Comparison of ENCODE assay signal across 26 mouse cellular contexts in the genomic region with DNA sequence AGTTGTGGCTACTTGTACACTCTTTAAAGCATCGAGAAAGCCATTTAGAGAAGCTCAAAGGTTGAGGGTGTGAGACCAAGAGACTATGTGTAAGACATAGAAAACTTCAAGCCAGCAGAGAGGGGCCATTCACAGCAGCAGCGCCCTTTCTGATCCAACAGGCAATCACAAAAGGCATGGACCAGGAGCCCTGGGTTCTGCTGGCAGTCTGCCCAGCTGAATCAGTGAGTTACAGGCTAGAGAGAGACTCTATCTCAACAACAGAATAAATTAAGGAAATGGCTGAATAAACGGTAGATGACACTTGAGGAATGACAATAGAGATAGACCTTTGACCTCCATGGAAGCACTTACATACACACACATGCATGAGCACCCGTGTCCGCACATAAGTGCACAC. TPM values are rescaled to one million over a fixed set of nuclear protein-coding genes. Genes with fewer than 3 reads are reported as not detected.
DNase-seq lines count a peak whose midpoint lies in the region; ATAC-seq lines count a peak whose summit lies in the region.
"Had no signal": no experiment of that assay in that cellular context is flagged by ENCODE, and none has a peak within 500 bp of the region (broad histone marks: within the 10 kb centered on the region; RNA-seq: fewer than 3 reads in every experiment).

No protein-coding gene starts in this region.

- no peak overlapping the region for H3K4me2 ChIP-seq in forebrain, embryonic 12.5 days
- H3K4me2 ChIP-seq in forebrain, embryonic 11.5 days (ENCODE audit: low read depth, low read length, severe bottlenecking), result no peak overlapping the region
- H3K4me2 ChIP-seq in intestine, embryonic 14.5 days (ENCODE audit: low read length), result no peak overlapping the region
- H3K4me2 ChIP-seq in intestine, embryonic 16.5 days (ENCODE audit: low read depth, low read length), result no peak overlapping the region
- H3K4me2 ChIP-seq in neural tube, embryonic 12.5 days (replicated peaks), result no peak overlapping the region
- no peak overlapping the region for H3K4me2 ChIP-seq in neural tube, embryonic 15.5 days
- no peak overlapping the region for H3K4me2 ChIP-seq in neural tube, embryonic 13.5 days
- H3K4me2 ChIP-seq: heart, embryonic 11.5 days; liver, embryonic 13.5 days had no signal

- no peak overlapping the region for H3K4me3 ChIP-seq in forebrain, embryonic 12.5 days (replicated peaks)
- H3K4me3 ChIP-seq in forebrain, embryonic 11.5 days (ENCODE audit: low read depth, low read length), result no peak overlapping the region
- H3K4me3 ChIP-seq in intestine, embryonic 14.5 days (ENCODE audit: low read depth, low read length), result no peak overlapping the region
- no peak overlapping the region for H3K4me3 ChIP-seq in intestine, embryonic 16.5 days (ENCODE audit: low read length)
- H3K4me3 ChIP-seq in neural tube, embryonic 12.5 days, result no peak overlapping the region
- H3K4me3 ChIP-seq in neural tube, embryonic 15.5 days (replicated peaks), result no peak overlapping the region
- H3K4me3 ChIP-seq in neural tube, embryonic 13.5 days, result no peak overlapping the region
- H3K4me3 ChIP-seq: left cerebral cortex, adult 2 months; liver, embryonic 13.5 days had no signal

- no peak overlapping the region for H3K27ac ChIP-seq in forebrain, embryonic 12.5 days
- H3K27ac ChIP-seq in forebrain, embryonic 11.5 days (ENCODE audit: low read depth, low read length), result no peak overlapping the region
- no peak overlapping the region for H3K27ac ChIP-seq in intestine, embryonic 14.5 days (ENCODE audit: low read depth)
- no peak overlapping the region for H3K27ac ChIP-seq in intestine, embryonic 16.5 days (ENCODE audit: low read length)
- H3K27ac ChIP-seq in neural tube, embryonic 12.5 days, result no peak overlapping the region
- no peak overlapping the region for H3K27ac ChIP-seq in neural tube, embryonic 15.5 days (replicated peaks)
- H3K27ac ChIP-seq in neural tube, embryonic 13.5 days (replicated peaks), result no peak overlapping the region
- H3K27ac ChIP-seq: left cerebral cortex, adult 2 months; liver, embryonic 13.5 days; macrophage had no signal

- 61% methylated on average over 5 of the region's 5 CpGs for whole genome bisulfite sequencing in forebrain, embryonic 12.5 days
- WGBS in forebrain, embryonic 11.5 days, result 78% methylated on average over 5 of the region's 5 CpGs
- 56% methylated on average over 5 of the region's 5 CpGs for WGBS in intestine, embryonic 14.5 days
- 48% methylated on average over 5 of the region's 5 CpGs for WGBS in intestine, embryonic 16.5 days
- 73% methylated on average over 5 of the region's 5 CpGs for WGBS in neural tube, embryonic 12.5 days
- WGBS in neural tube, embryonic 15.5 days, result 49% methylated on average over 5 of the region's 5 CpGs
- WGBS in neural tube, embryonic 13.5 days, result 58% methylated on average over 5 of the region's 5 CpGs

- no peaks in the 10 kb centered on the region for H3K36me3 ChIP-seq in forebrain, embryonic 12.5 days (replicated peaks)
- H3K36me3 ChIP-seq in forebrain, embryonic 11.5 days (ENCODE audit: control insufficient read depth, insufficient read depth, low read length), result no peaks in the 10 kb centered on the region
- H3K36me3 ChIP-seq in intestine, embryonic 14.5 days (ENCODE audit: control insufficient read depth, insufficient read depth, low read length), result no peaks in the 10 kb centered on the region
- H3K36me3 ChIP-seq in intestine, embryonic 16.5 days (ENCODE audit: control insufficient read depth, insufficient read depth, low read length), result no peaks in the 10 kb centered on the region
- H3K36me3 ChIP-seq in neural tube, embryonic 12.5 days, result no peaks in the 10 kb centered on the region
- H3K36me3 ChIP-seq in neural tube, embryonic 15.5 days, result no peaks in the 10 kb centered on the region
- no peaks in the 10 kb centered on the region for H3K36me3 ChIP-seq in neural tube, embryonic 13.5 days
- H3K36me3 ChIP-seq: liver, embryonic 13.5 days had no signal

- no peak for DNase-seq in forebrain, embryonic 11.5 days (ENCODE audit: low spot score)
- peak; percentile 50 for DNase-seq in intestine, embryonic 14.5 days (ENCODE audit: low spot score)
- no peak for DNase-seq in adrenal gland, postnatal 4 days (ENCODE audit: low spot score in 2 of 2)
- DNase-seq: adrenal gland, postnatal 10 days; cerebellum, adult 8-10 months; cerebellum, postnatal 36 days; embryo, embryonic 11 days; gastrocnemius, postnatal 10 days; kidney, adult 8-10 months; kidney, postnatal 10 days; liver, embryonic 13.5 days; right cerebral cortex, postnatal 25 days; spleen, adult 18-20 months; thymus, postnatal 36 days had no signal

- peak; percentile 68; the same call in 1 of the 2 replicates for ATAC-seq in forebrain, embryonic 12.5 days (ENCODE audit: low FRiP score)
- no peak; the same call in 1 of the 2 replicates for ATAC-seq in forebrain, embryonic 11.5 days (replicated peaks; ENCODE audit: low FRiP score)
- no peak for ATAC-seq in intestine, embryonic 14.5 days (replicated peaks; ENCODE audit: low FRiP score, low TSS enrichment, low read depth)
- ATAC-seq in intestine, embryonic 16.5 days, result no peak
- ATAC-seq in neural tube, embryonic 12.5 days (ENCODE audit: low FRiP score, low read depth), result peak; percentile 37
- ATAC-seq in neural tube, embryonic 15.5 days (ENCODE audit: low FRiP score), result no peak
- ATAC-seq in neural tube, embryonic 13.5 days (ENCODE audit: low read depth), result 0 out of 2 replicates have a peak, but pooled peaks have one; percentile 27

- H3K4me1 ChIP-seq in forebrain, embryonic 12.5 days, result peaks cover 16% of the 10 kb centered on the region; the same call in 1 of the 2 replicates
- H3K4me1 ChIP-seq in forebrain, embryonic 11.5 days (replicated peaks; ENCODE audit: control insufficient read depth, insufficient read depth, low read length), result no peaks in the 10 kb centered on the region; the same call in 1 of the 2 replicates
- peaks cover 10% of the 10 kb centered on the region for H3K4me1 ChIP-seq in intestine, embryonic 14.5 days (replicated peaks; ENCODE audit: control insufficient read depth, insufficient read depth, low read length)
- H3K4me1 ChIP-seq in intestine, embryonic 16.5 days (ENCODE audit: control insufficient read depth, insufficient read depth, low read length), result peaks cover 15% of the 10 kb centered on the region
- H3K4me1 ChIP-seq in neural tube, embryonic 12.5 days, result peaks cover 4% of the 10 kb centered on the region; the same call in 1 of the 2 replicates
- H3K4me1 ChIP-seq in neural tube, embryonic 15.5 days, result no peaks in the 10 kb centered on the region
- peaks cover 10% of the 10 kb centered on the region; the same call in 1 of the 2 replicates for H3K4me1 ChIP-seq in neural tube, embryonic 13.5 days (replicated peaks)
- H3K4me1 ChIP-seq: liver, embryonic 13.5 days had no signal

- H3K27me3 ChIP-seq in forebrain, embryonic 12.5 days, result no peaks in the 10 kb centered on the region
- H3K27me3 ChIP-seq in forebrain, embryonic 11.5 days (ENCODE audit: control insufficient read depth, insufficient read depth, low read length), result no peaks in the 10 kb centered on the region
- no peaks in the 10 kb centered on the region for H3K27me3 ChIP-seq in intestine, embryonic 14.5 days (replicated peaks; ENCODE audit: control insufficient read depth, insufficient read depth, low read length)
- H3K27me3 ChIP-seq in intestine, embryonic 16.5 days (replicated peaks; ENCODE audit: control insufficient read depth, insufficient read depth, low read length), result no peaks in the 10 kb centered on the region
- H3K27me3 ChIP-seq in neural tube, embryonic 12.5 days (replicated peaks), result no peaks in the 10 kb centered on the region
- H3K27me3 ChIP-seq in neural tube, embryonic 15.5 days (replicated peaks), result no peaks in the 10 kb centered on the region
- H3K27me3 ChIP-seq in neural tube, embryonic 13.5 days, result no peaks in the 10 kb centered on the region
- H3K27me3 ChIP-seq: liver, embryonic 13.5 days had no signal

- H3K9ac ChIP-seq in forebrain, embryonic 12.5 days, result no peak overlapping the region
- no peak overlapping the region for H3K9ac ChIP-seq in forebrain, embryonic 11.5 days (ENCODE audit: low read length)
- H3K9ac ChIP-seq in intestine, embryonic 14.5 days (ENCODE audit: low read length), result no peak overlapping the region
- H3K9ac ChIP-seq in intestine, embryonic 16.5 days (ENCODE audit: low read depth, low read length), result no peak overlapping the region
- no peak overlapping the region for H3K9ac ChIP-seq in neural tube, embryonic 12.5 days
- no peak overlapping the region for H3K9ac ChIP-seq in neural tube, embryonic 15.5 days (replicated peaks)
- no peak overlapping the region for H3K9ac ChIP-seq in neural tube, embryonic 13.5 days
- H3K9ac ChIP-seq: liver, embryonic 13.5 days had no signal

- no peaks in the 10 kb centered on the region for H3K9me3 ChIP-seq in forebrain, embryonic 12.5 days
- no peaks in the 10 kb centered on the region for H3K9me3 ChIP-seq in forebrain, embryonic 11.5 days (ENCODE audit: control insufficient read depth, low read length)
- no peaks in the 10 kb centered on the region for H3K9me3 ChIP-seq in intestine, embryonic 14.5 days (ENCODE audit: control insufficient read depth, low read length)
- H3K9me3 ChIP-seq in intestine, embryonic 16.5 days (ENCODE audit: control insufficient read depth, low read length), result no peaks in the 10 kb centered on the region
- no peaks in the 10 kb centered on the region for H3K9me3 ChIP-seq in neural tube, embryonic 12.5 days
- H3K9me3 ChIP-seq in neural tube, embryonic 15.5 days (replicated peaks), result no peaks in the 10 kb centered on the region
- H3K9me3 ChIP-seq in neural tube, embryonic 13.5 days, result no peaks in the 10 kb centered on the region
- H3K9me3 ChIP-seq: liver, embryonic 13.5 days had no signal

RNA-seq across cellular contexts. Expression of gene Ccn1, which starts 21.1 kb away (rescaled TPM):
- polyA plus RNA-seq in forebrain, embryonic 12.5 days (2016; fragmentation: Nextera tagmentation; extraction: Ambion mirVana), result 43.9 and 44.1 TPM in 2 replicates
- 36.7 and 39.2 TPM in 2 replicates for polyA plus RNA-seq in forebrain, embryonic 11.5 days (2014; fragmentation: Nextera tagmentation; extraction: Ambion mirVana)
- 33.4 and 34.7 TPM in 2 replicates for polyA plus RNA-seq in intestine, embryonic 14.5 days (2014; fragmentation: Nextera tagmentation; extraction: Ambion mirVana)
- 50.3 and 55.5 TPM in 2 replicates for polyA plus RNA-seq in intestine, embryonic 16.5 days (2015; fragmentation: Nextera tagmentation; extraction: Ambion mirVana)
- 20.2 and 25.4 TPM in 2 replicates for polyA plus RNA-seq in neural tube, embryonic 12.5 days (2016; fragmentation: Nextera tagmentation; extraction: Ambion mirVana)
- 8.9 and 10.2 TPM in 2 replicates for polyA plus RNA-seq in neural tube, embryonic 15.5 days (2015; fragmentation: Nextera tagmentation; extraction: Ambion mirVana)
- 11.3 and 13.7 TPM in 2 replicates for polyA plus RNA-seq in neural tube, embryonic 13.5 days (2015; fragmentation: Nextera tagmentation; extraction: Ambion mirVana)
- 10 to 100 TPM; 13.3 to 13.7 TPM for total RNA-seq in adrenal gland, postnatal 4 days (2021)
- total RNA-seq: granulocyte monocyte progenitor cell, adult 5-6 weeks; hematopoietic stem cell, adult 5-6 weeks; monocyte, adult 5-6 weeks; neutrophil, adult 5-6 weeks had no signal

RNA-seq across cellular contexts. Expression of gene Znhit6, which starts 52.6 kb away (rescaled TPM):
- polyA plus RNA-seq in forebrain, embryonic 12.5 days (2016; fragmentation: Nextera tagmentation; extraction: Ambion mirVana), result 43.0 TPM in 2 replicates
- polyA plus RNA-seq in forebrain, embryonic 11.5 days (2014; fragmentation: Nextera tagmentation; extraction: Ambion mirVana), result 39.3 and 40.3 TPM in 2 replicates
- 29.3 and 32.5 TPM in 2 replicates for polyA plus RNA-seq in intestine, embryonic 14.5 days (2014; fragmentation: Nextera tagmentation; extraction: Ambion mirVana)
- 23.5 and 28.4 TPM in 2 replicates for polyA plus RNA-seq in intestine, embryonic 16.5 days (2015; fragmentation: Nextera tagmentation; extraction: Ambion mirVana)
- 38.4 and 40.4 TPM in 2 replicates for polyA plus RNA-seq in neural tube, embryonic 12.5 days (2016; fragmentation: Nextera tagmentation; extraction: Ambion mirVana)
- polyA plus RNA-seq in neural tube, embryonic 15.5 days (2015; fragmentation: Nextera tagmentation; extraction: Ambion mirVana), result 36.6 TPM in 2 replicates
- 34.8 and 36.6 TPM in 2 replicates for polyA plus RNA-seq in neural tube, embryonic 13.5 days (2015; fragmentation: Nextera tagmentation; extraction: Ambion mirVana)
- total RNA-seq in adrenal gland, postnatal 4 days (2021), result 10 to 100 TPM; 20.8 to 23.5 TPM

Comparison
In these comparisons a context has a peak if more than half of its experiments do, and no peak if none do; other contexts are left out.
1. ATAC-seq: peak in forebrain, embryonic 12.5 days (single experiment), neural tube, embryonic 12.5 days (single experiment) and neural tube, embryonic 13.5 days (single experiment); none in forebrain, embryonic 11.5 days (single experiment), intestine, embryonic 14.5 days (single experiment), intestine, embryonic 16.5 days (single experiment) and neural tube, embryonic 15.5 days (single experiment).